Mouse (Mus musculus): ENCODE measurements around the gene Cebpzos.

Cebpzos gene

DNA sequence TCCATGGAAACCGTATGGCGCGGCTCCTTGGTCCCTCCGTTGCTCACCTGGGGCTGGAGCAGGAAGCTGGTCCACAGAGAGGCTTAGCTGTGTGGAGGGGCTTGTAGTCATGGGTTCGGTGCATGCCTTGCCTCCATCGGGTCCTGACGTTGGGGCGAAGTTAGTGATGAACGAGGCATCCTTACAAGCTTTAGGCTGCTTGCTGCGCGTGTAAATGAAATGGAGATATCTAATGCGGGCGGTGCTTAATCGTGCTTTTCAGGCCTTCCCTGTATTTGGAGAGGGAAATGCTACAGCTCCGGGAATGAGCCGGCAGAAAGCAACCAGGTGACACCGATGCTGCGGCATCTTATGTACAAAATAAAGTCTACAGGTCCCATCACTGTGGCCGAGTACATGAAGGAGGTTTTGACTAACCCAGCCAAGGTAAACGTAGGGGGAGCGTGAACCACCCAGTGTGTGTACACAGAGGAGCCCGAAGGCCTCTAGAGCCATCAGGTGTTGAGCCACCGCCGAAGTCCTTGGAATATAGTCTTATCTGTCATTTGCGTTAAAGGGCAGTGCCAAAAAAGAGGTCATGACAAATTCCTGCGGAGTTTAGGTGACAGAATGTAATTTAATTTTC is 21.0 kb downstream of the Cebpzos start:
- no peak for DNase-seq (ENCODE audit: low spot score)

DNA sequence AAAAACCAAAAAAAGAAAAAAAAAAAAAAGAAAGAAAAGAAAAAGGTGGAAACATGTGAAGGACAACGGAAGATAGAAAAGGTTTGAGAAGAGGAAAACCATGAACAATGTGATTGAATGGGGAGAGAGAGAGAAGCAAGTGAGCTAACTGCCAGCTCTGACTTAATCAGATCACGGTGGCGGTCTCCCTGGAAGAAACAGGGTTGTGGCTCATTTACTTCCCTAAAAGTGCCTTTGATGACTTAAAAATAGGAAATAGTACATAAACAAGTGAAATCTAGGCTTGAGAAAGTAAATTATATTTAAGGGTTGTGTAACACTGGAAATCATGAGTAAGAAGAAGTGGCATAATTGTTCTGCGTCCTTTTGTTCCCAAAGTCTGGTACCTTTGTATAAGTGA is 22.6 kb downstream of the Cebpzos start:
- no peak for DNase-seq (ENCODE audit: low spot score)

DNA sequence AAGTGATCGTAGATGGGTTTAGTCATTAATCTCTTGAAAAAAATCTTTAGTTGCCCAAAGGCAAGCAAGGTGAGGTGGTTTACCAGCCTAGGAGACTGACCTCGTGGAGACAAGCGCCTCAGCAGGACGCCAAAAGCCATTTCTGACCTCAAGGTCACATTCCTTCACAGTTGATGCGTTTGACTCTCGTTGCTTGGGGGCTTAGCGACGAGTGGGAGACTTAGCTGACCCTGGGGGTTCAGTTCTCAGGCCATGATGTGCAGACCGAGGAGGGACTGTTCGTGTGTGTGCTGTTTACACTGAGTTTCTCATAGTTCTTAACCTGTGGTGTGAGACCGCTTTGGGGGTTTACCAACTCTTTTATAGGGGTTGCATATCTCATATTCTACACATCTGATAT is 26.3 kb downstream of the Cebpzos start:
- DNase-seq (ENCODE audit: low spot score): no peak

DNA sequence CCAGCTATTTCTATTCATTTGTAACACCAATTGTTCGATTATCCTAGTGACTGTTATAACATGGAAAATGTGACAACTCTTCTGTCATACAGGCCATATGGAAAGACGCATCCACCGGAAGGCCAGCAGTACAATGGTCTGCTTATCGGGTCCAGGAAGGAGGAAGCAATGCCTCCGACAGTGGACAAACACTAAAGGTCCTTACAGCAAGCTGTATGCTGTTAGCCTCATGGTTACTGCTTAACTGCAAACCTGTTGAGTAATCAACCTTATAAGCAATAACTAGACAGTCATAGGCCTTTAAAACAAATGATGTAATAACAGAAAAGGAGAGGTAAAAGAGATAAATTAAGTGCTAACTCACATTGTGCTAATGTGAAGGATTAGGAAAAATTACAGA is 34.9 kb downstream of the Cebpzos start:
- DNase-seq (ENCODE audit: low spot score): no peak

DNA sequence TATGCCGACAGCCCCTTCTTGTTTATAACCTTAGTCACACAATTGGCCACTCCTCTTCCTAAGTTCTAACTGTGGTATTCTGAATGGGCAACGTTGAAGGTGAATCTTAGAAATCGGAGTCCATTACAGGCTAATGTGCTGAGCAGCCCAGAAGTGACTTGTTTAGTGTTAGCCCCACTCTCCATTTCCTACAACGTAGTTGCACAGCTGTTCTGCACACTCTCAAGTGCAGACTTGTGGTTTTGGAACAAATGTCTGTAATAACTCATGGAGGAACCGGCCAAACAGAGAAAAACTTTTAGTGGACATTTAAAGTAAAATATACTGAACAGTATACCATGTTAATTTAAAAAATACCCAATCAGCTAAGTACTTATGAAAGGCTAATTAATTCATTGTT is 35.8 kb downstream of the Cebpzos start:
- no peak for DNase-seq (ENCODE audit: low spot score)

DNA sequence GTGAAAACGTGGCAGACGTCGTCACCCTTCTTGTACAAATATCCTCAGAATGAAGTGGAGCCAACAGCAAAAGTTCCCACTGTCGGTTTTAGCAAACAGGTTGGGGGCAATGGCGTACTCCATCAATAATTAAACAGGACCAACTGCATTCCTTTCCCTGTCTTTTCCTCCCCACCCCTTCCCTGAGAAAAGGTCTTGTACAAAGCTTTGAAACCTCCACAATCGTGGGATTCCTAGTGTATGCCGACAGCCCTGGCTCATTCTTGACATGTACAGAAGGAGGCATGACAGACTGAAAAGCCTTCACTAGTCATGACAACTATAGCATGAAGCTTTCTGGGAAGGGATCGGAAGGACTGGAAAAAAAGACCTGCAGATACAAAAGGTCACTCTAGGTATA is 36.9 kb downstream of the Cebpzos start:
- DNase-seq (ENCODE audit: low spot score): no peak

DNA sequence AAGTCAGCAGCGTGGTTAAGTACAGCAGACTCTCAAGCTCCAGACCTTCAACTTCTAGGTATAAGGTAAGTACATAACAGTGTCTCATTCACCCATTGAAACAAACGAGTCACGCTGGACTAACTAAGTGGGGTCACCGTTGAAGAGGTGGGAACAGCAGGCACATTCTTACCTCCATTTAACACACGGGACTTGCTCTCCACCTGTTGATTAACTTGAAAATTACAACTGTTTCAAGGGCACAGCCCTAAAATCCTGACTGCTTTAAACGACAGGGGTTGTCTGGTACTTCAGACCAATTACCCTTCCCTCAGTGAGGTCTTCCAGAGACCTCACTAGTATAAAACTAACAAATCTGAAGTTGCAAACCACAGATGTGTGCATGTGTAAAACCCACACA is 43.2 kb downstream of the Cebpzos start:
- no peak for DNase-seq (ENCODE audit: low spot score)

DNA sequence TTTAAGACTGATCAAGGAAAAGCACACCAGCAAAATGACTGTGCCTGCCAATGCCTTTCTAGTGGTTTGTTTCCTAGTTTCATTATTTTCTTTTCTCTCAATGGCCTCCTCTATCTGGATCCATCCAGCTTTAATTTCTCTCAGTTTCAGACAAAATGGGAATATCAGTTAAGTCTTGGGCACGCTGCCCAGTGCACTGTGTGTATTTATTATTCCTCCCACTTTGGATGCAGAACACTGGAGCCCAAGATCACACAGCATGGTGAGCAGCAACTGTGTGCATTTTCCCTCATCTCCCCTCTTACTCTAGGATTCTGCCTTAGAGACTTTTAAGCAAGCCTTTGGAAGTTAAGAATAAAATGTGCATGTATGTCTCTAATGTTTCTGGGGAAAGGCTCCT is 48.1 kb downstream of the Cebpzos start:
- no peak for DNase-seq (ENCODE audit: low spot score)

DNA sequence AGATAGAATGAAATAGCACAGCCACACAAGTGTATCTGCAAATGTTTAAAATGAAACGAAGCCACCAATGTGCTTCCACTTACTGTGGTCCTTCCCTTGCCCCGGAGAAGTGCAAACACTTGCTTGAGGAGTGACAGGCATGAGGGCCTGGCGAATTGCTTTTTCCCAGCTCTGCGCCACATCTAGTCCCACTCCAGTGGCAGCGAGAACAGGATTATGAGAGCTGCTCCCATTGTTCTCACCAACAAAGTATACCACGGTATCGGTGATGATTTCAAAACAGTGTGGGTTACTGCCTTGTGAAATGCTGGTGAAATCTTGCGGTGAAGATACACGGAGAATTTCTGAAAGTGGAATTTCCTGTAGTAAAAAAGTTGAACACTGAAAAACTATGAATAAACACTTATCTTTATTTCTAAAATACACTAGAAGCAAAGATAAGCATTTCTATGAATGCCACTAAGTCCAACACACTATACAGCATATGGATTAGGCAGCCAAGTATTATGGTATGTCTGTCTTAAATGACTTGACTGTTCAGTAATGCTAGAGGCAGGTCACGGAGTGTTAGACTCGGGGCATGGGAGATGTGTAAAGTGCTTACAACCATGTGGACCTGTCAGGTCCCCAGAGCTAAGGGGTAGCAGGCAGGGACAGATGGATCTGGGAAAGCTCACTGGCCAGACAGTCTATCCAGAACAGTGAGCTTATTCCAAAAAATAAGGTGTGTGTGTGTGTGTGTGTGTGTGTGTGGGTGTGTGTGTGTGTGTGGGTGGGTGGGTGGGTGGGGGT is 50.0 kb downstream of the Cebpzos start:
- DNase-seq (ENCODE audit: low spot score): no peak

DNA sequence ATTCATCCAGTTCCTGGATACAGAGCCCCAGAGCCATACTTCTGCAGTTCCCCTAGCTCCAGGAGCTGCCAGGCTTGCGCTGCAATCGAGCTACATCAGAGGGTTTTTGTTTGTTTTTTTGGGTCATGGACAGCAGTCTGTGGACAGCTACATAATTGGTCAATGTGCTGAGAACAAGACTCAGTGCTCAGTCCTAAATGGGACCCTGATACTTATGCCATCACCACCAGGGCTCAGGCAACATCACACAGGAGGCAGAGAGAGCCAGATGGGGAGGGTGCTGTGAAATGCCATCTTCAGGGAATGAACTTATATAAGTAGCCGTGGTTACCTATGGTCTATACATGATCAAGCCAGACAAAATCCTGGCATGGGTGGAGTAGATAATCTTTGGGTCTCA is 52.2 kb downstream of the Cebpzos start:
- DNase-seq (ENCODE audit: low spot score): no peak

Data from ovary, postnatal 36 days (tissue).